Mouse (Mus musculus): ENCODE data around the gene Uaca. TPM values are rescaled to one million over a fixed set of nuclear protein-coding genes. Genes with fewer than 3 reads are reported as not detected.

Gene Uaca
- polyA plus RNA-seq (2015; fragmentation: Illumina TruSeq; extraction: RNeasy Lipid Tissue Mini Kit (QIAGEN cat#74804); ENCODE audit: low read depth, low replicate concordance): 5.6 TPM

DNA sequence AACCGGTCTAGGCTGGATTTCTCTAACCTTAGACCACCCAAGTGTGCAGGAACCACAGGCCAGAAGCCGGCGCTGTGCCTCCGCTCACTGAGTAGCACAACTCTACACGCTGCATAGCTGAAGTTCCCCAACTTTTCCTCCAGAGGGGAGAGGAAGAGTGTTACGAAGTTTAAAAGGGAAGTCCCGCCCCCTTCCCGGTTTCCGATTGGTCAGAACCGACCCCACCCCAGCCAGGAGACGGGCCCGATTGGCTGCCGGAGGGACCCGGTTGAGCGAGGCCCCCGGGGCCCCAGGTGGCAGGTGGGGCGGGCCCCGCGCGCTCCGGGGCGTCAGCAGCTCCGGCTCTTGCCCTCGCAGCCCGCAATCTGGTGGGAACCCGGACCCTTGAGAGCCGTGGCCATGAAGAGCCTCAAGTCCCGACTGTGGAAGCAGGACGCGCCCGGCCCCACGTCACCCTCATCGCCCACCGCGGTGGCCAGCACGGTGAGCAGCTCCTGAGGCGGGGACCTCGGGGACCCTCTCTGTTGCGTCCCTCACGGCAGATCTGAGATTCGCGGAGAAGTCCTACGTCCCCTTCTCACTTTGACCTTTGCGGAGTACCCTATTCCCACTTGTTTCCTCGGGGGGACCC lies at the start of gene Uaca:
Uaca (plus strand) TSS at position 333 of the 631 bp plus-strand sequence.

Other genes with a start within 250 kb of the Uaca start
- gene Lrrc49, start 106.4 kb upstream of the Uaca start, polyA plus RNA-seq (2015; fragmentation: Illumina TruSeq; extraction: RNeasy Lipid Tissue Mini Kit (QIAGEN cat#74804); ENCODE audit: low read depth, low replicate concordance): 86.1 TPM
- 30.3 TPM for gene Larp6, start 81.6 kb upstream of the Uaca start, polyA plus RNA-seq (2015; fragmentation: Illumina TruSeq; extraction: RNeasy Lipid Tissue Mini Kit (QIAGEN cat#74804); ENCODE audit: low read depth, low replicate concordance)